Mouse (Mus musculus): ENCODE measurements around the gene Zpld1. TPM values are rescaled to one million over a fixed set of nuclear protein-coding genes. Genes with fewer than 3 reads are reported as not detected.

Zpld1 gene
- not detected for polyA plus RNA-seq (2014; fragmentation: Illumina TruSeq; extraction: RNeasy Lipid Tissue Mini Kit (QIAGEN cat#74804); ENCODE audit: low read depth, low replicate concordance)

DNA sequence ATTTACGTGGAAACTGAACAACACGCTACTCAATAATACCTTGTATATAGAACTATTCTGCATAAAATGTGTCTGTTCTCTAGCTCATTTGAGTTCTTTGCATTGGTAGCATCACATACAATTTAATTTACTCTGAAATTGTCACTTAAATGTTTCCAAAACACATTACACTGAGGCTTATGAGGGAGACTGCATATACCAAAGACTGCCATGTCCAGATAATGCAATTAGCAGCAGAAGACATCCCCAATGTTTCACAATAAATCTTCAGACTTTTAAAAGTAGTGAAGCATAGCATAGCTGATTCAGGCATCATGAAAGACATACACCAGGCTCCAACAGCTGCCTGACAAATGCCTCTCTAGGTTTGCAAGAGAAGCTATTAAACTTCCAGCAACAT lies at the start of gene Zpld1:
TSS of gene Zpld1 (minus strand) at position 101 of the 400 bp plus-strand sequence.

